Mouse (Mus musculus) C3H10T1/2 (cell line): ENCODE results near the gene Uba52. TPM values are rescaled to one million over a fixed set of nuclear protein-coding genes. Genes with fewer than 3 reads are reported as not detected.

Experiments
- polyA plus RNA-seq, 2 experiments: library from polyadenylated mRNA; unstranded; fragments of >200 nt; fragmentation: generic; extraction: Trizol; gene quantifications; one replicate each; pipeline ENCODE4 v1.2.1; 2012; ENCODE audit warnings: missing spikeins in 2 of 2

Uba52 gene
- 1,000 to 10,000 TPM; 2,018 to 3,199 TPM for polyA plus RNA-seq

GRCm38 (mm10) chr8:70510228-70510915, at the start of gene Uba52:
Gene Uba52, minus strand, starts transcription at chr8:70510801.

GRCm38 (mm10) chr8:70539077-70539813, 28.6 kb upstream of the Uba52 start, which contains the start of gene Ell:
Gene Ell, plus strand, starts transcription at chr8:70539457.

GRCm38 (mm10) chr8:70527512-70528181, 17.0 kb upstream of the Uba52 start, which contains the start of the genes Fkbp8 and Kxd1:
Gene Fkbp8, plus strand, starts transcription at chr8:70527724.
Gene Kxd1, minus strand, starts transcription at chr8:70527956.

GRCm38 (mm10) chr8:70506328-70507026, 4.1 kb downstream of the Uba52 start, which contains the start of gene Rex1bd:
Gene Rex1bd, minus strand, starts transcription at chr8:70506752.

DNA sequence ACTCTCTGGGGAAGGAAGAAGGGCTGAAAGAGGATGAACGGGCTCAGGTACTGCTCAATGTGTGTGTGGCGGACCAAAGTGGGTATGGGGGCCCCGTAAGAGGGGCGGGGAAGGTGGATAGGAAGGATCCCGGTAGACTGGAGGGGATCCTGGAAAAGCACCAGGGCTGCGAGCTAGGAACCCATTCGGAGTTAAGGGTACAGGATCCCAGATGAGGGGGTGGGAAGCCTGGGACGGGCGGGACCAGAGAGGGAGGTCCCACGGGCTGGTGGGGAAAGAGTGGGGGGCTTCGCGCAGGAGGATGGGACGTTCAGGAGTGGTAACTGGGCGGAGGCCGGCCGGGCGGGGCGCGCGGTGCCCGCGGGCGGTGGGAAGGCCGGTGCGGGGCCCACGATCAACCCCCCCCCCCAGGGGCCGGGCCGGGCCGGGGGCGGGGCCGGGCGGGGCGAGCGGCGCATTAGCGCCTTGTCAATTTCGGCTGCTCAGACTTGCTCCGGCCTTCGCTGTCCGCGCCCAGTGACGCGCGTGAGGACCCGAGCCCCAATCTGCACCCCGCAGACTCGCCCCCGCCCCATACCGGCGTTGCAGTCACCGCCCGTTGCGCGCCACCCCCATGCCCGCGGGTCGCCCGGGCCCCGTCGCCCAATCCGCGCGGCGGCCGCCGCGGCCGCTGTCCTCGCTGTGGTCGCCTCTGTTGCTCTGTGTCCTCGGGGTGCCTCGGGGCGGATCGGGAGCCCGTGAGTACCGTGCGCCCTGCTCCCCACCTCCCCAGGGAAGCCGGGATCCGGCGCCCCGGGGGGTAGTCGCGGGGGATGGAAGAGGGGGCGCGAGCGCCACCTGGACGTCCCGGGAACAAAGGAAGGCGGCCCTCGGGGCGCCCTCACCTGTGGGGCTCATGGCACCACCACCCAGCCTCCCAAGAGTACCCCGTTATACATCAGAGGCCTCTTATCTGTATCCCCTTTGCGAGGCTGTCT, 17.6 kb downstream of the Uba52 start, which contains the start of gene Crlf1:
TSS of gene Crlf1 (plus strand) at position 495 of the 977 bp plus-strand sequence.

GRCm38 (mm10) chr8:70486941-70487520, 23.6 kb downstream of the Uba52 start, which contains the start of gene Tmem59l:
Gene Tmem59l, minus strand, starts transcription at chr8:70487358.

DNA sequence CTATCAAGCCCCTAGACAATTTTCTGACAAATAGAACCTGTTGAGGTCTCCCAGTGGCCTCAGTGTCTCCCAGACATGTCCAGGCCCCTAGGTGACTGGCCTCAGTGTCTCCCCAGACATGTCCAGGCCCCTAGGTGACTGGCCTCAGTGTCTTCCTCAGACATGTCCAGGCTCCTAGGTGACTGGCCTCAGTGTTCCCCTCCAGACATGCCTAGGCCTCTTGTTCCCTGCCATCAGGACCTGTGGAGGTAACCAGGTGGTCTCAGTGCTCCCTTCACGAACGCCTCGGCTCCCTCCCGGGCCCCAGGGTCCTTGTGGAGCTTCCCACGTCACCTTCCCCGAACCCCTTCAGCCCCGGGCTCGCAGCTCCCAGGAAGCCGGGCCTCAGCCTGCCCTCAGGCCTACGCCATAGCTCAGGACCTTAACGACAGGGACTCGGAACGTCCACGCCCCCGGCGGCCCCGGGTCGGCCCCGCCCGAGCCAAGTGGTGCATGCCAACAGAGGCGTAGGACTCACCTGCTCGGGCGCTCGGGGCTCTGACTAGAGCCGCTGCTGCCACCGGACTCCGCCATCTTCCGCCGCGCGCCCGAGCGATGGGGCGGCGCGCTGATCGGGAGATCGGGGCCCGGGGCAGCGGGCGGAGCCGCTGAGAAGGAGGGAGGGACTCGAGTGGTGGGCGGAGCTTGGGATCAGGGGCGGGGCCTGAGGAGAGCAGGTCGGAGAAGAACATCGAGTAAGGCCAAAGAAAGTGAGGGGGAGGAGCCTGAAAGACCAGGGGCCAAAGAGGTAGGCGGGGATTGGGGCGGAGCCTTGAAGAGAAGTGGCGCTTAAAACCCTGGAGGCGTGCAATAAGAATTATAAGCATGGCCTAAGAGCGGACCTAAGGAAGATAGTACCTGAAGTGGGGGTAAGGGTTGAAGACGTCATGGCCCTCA, 34.0 kb downstream of the Uba52 start, which contains the start of gene Klhl26:
TSS of gene Klhl26 (minus strand) at position 636 of the 936 bp plus-strand sequence.

Other genes starting within 250 kb of the Uba52 start
- gene Homer3, start 228.0 kb downstream of the Uba52 start, polyA plus RNA-seq: 10 to 100 TPM; 28.6 to 58.1 TPM
- gene Ddx49, start 208.3 kb downstream of the Uba52 start, polyA plus RNA-seq: 10 to 100 TPM; 61.1 to 69.1 TPM
- 100 to 1,000 TPM; 192 to 229 TPM for gene Cope, start 208.3 kb downstream of the Uba52 start, polyA plus RNA-seq
- gene Cers1, start 195.0 kb downstream of the Uba52 start, polyA plus RNA-seq: 1 to 10 TPM in 1 of 2 experiments, under 1 TPM in 1; 0.94 to 8.5 TPM
- gene Gdf1, start 181.0 kb downstream of the Uba52 start, polyA plus RNA-seq: 1 to 10 TPM; 1.5 to 8.3 TPM
- gene Upf1, start 157.5 kb downstream of the Uba52 start, polyA plus RNA-seq: 10 to 100 TPM in 1 of 2 experiments, 1 to 10 TPM in 1; 9.7 to 46.9 TPM
- gene Comp, start 137.2 kb downstream of the Uba52 start, polyA plus RNA-seq: 1 to 10 TPM in 1 of 2 experiments, under 1 TPM in 1; 0.02 to 2.4 TPM
- gene Crtc1, start 71.2 kb downstream of the Uba52 start, polyA plus RNA-seq: 10 to 100 TPM in 1 of 2 experiments, 1 to 10 TPM in 1; 5.7 to 21.4 TPM
- 10 to 100 TPM; 14.5 to 39.8 TPM for gene Klhl26, start 33.8 kb downstream of the Uba52 start, polyA plus RNA-seq
- under 1 TPM; 0.13 to 0.68 TPM for gene Tmem59l, start 23.4 kb downstream of the Uba52 start, polyA plus RNA-seq
- 100 to 1,000 TPM; 255 to 582 TPM for gene Crlf1, start 17.6 kb downstream of the Uba52 start, polyA plus RNA-seq
- 100 to 1,000 TPM; 419 to 692 TPM for gene Rex1bd, start 4.0 kb downstream of the Uba52 start, polyA plus RNA-seq
- gene Fkbp8, start 16.9 kb upstream of the Uba52 start, polyA plus RNA-seq: 100 to 1,000 TPM; 339 to 400 TPM
- gene Kxd1, start 17.2 kb upstream of the Uba52 start, polyA plus RNA-seq: 10 to 100 TPM; 49.2 to 79.4 TPM
- gene Ell, start 28.7 kb upstream of the Uba52 start, polyA plus RNA-seq: 10 to 100 TPM in 1 of 2 experiments, 1 to 10 TPM in 1; 7.9 to 19.2 TPM
- gene Isyna1, start 83.6 kb upstream of the Uba52 start, polyA plus RNA-seq: 1 to 10 TPM in 1 of 2 experiments, under 1 TPM in 1; 0.20 to 2.1 TPM
- gene Ssbp4, start 98.1 kb upstream of the Uba52 start, polyA plus RNA-seq: 100 to 1,000 TPM; 218 to 229 TPM
- gene Lrrc25, start 105.4 kb upstream of the Uba52 start, polyA plus RNA-seq: not detected
- gene Gdf15, start 121.7 kb upstream of the Uba52 start, polyA plus RNA-seq: under 1 TPM; 0.27 to 0.47 TPM
- 10 to 100 TPM; 20.7 to 45.2 TPM for gene Pgpep1, start 149.6 kb upstream of the Uba52 start, polyA plus RNA-seq
- gene Lsm4, start 162.4 kb upstream of the Uba52 start, polyA plus RNA-seq: 100 to 1,000 TPM; 194 to 446 TPM
- gene Jund, start 188.1 kb upstream of the Uba52 start, polyA plus RNA-seq: 100 to 1,000 TPM in 1 of 2 experiments, 10 to 100 TPM in 1; 87.4 to 175 TPM
- under 1 TPM; under 0.01 to 0.04 TPM for gene Iqcn, start 192.7 kb upstream of the Uba52 start, polyA plus RNA-seq
- gene Gm3336, start 207.7 kb upstream of the Uba52 start, polyA plus RNA-seq: under 1 TPM; 0.04 to 0.15 TPM
- under 1 TPM; 0.01 to 0.04 TPM for gene Pde4c, start 212.9 kb upstream of the Uba52 start, polyA plus RNA-seq
- 10 to 100 TPM in 1 of 2 experiments, 1 to 10 TPM in 1; 7.4 to 25.3 TPM for gene Rab3a, start 243.9 kb upstream of the Uba52 start, polyA plus RNA-seq